Mouse (Mus musculus) ZHBTc4 (cell line): Measurements from ENCODE around the gene Fam13c.

Experiments
- DNase-seq: peaks from one replicate; pipeline ENCODE4 v3.0.0-alpha.2; 2011; ENCODE audit warnings: low read depth, low spot score

Fam13c gene

GRCm38 (mm10) chr10:70519640-70520099, 79.4 kb downstream of the Fam13c start:
- no peak for DNase-seq

- DNase-seq = peak; percentile 73
Measured at GRCm38 (mm10) chr10:70520143-70521131, 80.2 kb downstream of the Fam13c start.

GRCm38 (mm10) chr10:70521379-70521778, 81.1 kb downstream of the Fam13c start:
- DNase-seq = no peak

- DNase-seq = no peak
Measured at GRCm38 (mm10) chr10:70530185-70530823, 90.0 kb downstream of the Fam13c start.

GRCm38 (mm10) chr10:70532249-70532648, 92.0 kb downstream of the Fam13c start:
- no peak for DNase-seq

- no peak for DNase-seq
Measured at GRCm38 (mm10) chr10:70533301-70533781, 93.1 kb downstream of the Fam13c start.

- no peak for DNase-seq
Measured at GRCm38 (mm10) chr10:70533986-70534385, 93.7 kb downstream of the Fam13c start.

GRCm38 (mm10) chr10:70534571-70534970, 94.3 kb downstream of the Fam13c start:
- DNase-seq = no peak

GRCm38 (mm10) chr10:70535401-70535800, 95.1 kb downstream of the Fam13c start:
- DNase-seq = no peak

- DNase-seq = no peak
Measured at GRCm38 (mm10) chr10:70537694-70538093, 97.4 kb downstream of the Fam13c start.

- no peak for DNase-seq
Measured at GRCm38 (mm10) chr10:70539251-70539650, 99.0 kb downstream of the Fam13c start.

- DNase-seq = peak; percentile 76
Measured at GRCm38 (mm10) chr10:70540456-70541195, 100.3 kb downstream of the Fam13c start.

- no peak for DNase-seq
Measured at GRCm38 (mm10) chr10:70542857-70543256, 102.6 kb downstream of the Fam13c start.

- no peak for DNase-seq
Measured at GRCm38 (mm10) chr10:70552531-70552930, 112.2 kb downstream of the Fam13c start.

GRCm38 (mm10) chr10:70563636-70564035, 123.4 kb downstream of the Fam13c start:
- DNase-seq = peak; percentile 63

- DNase-seq = no peak
Measured at GRCm38 (mm10) chr10:70581556-70582211, 141.4 kb downstream of the Fam13c start.

GRCm38 (mm10) chr10:70584171-70584570, 143.9 kb downstream of the Fam13c start:
- no peak for DNase-seq

GRCm38 (mm10) chr10:70586876-70587405, 146.7 kb downstream of the Fam13c start:
- no peak for DNase-seq

- DNase-seq = peak; percentile 75
Measured at GRCm38 (mm10) chr10:70594007-70594406, 153.7 kb downstream of the Fam13c start.

GRCm38 (mm10) chr10:70598081-70598515, 157.8 kb downstream of the Fam13c start:
- DNase-seq = no peak
